Mouse (Mus musculus) E14TG2a.4 (cell line): ENCODE data around the gene Prn.

Source experiments
- CTCF ChIP-seq: conservative IDR thresholded peaks from 2 replicates; pipeline ENCODE4 v1.5.1; 2014; ENCODE audit warnings: low read length
- NANOG ChIP-seq: IDR thresholded peaks from 2 replicates; pipeline ENCODE4 v1.6.1; 2014; ENCODE audit warnings: borderline replicate concordance, low read length, mixed read lengths
- POU5F1 ChIP-seq: IDR thresholded peaks from 2 replicates; pipeline ENCODE4 v1.6.1; 2014; ENCODE audit warnings: low read length, borderline replicate concordance

DNA sequence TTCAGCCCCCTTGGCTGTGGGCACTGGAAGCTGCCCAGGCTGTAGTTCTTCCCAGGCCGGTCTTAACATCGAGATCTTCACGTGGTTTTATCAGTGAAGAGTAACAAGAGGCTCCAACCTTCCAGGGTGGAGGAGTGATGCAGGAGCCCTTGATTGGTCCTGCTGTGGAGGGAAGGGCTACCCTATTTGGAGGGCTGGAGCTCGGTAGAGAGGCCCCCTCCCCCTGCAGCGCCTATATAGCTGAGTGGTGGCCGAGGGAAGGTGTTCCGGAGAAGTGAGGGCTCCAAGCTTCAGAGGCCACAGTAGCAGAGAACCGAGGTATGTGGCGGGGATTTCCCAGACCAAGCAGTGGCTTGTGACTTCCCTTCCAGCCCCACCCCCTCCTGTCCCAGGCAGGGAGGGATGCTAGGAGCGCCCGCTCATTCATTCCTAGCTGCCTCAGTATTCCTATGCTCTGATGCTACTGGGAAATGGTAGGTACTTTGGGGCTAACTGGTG is 40.9 kb downstream of the Prn start, which contains the start of gene Prnd:
- TF ChIP-seq CTCF, result no peak
- TF ChIP-seq POU5F1, result no peak
- no peak for TF ChIP-seq NANOG
